Mouse (Mus musculus) telencephalon, adult 2 months (tissue): ENCODE data around the gene Rab25.

Source experiments
- DNase-seq: peaks from one replicate; pipeline ENCODE4 v3.0.0-alpha.2; 2011; ENCODE audit warnings: low read depth, low spot score

The Rab25 gene

DNA sequence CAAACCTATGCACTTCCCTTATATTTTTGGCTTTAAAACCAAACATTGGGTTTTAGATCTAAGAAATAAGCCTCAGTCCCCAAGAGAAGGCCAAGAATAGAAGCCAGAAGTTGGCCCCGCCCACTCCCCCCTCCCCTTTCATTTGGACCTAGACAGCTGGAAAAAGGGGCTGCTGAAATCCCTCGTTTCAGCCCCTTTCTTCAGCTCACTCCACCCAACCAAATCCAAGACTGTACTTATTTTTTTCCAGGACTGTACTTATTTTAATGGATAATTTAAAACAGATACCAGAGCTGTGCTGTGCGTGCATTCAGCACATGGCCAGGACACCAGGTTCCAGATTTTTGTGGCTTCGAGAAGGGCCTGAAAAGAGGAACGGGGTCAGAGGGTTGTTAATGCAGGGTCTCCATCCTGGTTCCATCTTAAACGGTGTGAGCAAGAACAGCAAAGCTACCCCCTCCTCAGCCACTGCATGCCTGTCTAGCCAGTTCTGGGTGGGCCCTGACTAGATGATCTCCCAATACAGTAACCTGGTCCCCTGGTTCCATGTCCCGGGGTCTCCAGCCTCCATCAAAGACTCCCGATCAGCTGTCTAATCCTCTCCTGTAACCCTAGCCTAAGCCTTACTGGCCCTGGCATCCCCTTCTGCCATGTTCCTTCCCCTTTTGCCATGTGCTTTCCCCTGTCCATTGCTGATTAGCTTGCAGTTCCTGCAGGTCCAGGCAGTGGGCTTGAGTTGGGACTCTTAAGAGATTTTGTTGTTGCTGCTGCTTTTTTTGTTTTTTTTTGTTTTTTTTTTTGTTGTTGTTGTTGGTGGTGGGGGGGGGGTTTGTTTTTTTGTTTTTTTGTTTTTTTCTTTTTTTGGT, 44.0 kb downstream of the Rab25 start:
- no peak for DNase-seq

DNA sequence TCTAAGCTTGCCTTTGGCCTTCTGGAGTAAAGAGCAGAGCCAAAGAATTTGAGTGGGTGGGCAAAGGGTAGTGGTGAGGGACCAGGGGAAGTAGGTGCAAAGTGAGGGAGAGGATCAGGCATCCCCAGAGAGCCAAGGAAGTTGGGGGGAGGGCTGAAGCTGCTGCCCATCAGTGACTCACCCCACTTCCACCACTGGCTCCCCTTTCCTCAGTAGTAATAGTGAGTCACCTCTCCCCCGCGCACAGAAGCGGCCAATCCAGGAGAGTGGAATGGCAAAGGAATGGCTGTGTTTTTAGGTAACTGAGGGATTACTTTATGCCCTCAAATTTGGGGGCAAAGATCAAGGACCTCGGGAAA, 44.6 kb downstream of the Rab25 start:
- DNase-seq, result no peak

DNA sequence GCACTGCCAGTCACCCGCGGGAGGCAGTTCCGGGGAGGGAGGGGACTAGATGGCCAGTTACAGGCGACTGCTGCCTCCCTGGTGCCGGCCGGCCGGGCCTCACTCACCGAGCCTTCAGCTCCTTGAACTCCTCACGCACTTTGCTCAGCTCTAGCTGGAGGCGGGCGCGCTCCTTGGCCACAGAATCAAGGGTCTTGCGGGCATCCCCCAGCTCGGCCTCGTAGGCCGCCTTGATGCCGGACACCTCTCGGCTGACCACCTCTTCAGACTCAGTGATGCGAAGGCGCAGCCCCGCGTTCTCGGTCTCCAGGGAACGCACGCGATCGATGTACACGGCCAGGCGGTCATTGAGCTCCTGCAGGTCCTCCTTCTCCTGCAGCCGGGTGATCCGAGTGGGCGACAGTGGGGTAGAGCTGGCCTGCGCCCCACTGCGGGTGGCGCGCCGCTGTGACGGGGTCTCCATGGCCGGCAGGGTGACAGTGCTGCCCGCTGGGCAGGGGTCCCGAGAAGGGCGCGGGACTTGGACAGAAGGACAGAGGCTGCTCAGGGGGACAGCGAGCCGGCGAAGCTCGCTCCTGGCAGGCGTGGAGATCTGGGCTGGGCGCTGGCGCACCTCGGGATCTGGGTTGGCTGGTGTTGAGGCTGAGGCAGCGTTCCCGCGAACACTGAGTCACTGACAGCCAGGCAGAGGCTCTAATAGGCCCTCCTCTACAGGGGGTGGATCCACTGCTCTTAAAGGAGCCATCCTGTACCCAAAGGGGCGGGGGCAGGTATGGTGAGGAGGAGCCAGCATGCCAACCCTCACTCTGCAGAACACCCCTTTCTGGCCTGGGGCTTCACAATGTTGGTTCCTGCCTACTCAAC, 45.2 kb downstream of the Rab25 start:
- peak; percentile 85 for DNase-seq

DNA sequence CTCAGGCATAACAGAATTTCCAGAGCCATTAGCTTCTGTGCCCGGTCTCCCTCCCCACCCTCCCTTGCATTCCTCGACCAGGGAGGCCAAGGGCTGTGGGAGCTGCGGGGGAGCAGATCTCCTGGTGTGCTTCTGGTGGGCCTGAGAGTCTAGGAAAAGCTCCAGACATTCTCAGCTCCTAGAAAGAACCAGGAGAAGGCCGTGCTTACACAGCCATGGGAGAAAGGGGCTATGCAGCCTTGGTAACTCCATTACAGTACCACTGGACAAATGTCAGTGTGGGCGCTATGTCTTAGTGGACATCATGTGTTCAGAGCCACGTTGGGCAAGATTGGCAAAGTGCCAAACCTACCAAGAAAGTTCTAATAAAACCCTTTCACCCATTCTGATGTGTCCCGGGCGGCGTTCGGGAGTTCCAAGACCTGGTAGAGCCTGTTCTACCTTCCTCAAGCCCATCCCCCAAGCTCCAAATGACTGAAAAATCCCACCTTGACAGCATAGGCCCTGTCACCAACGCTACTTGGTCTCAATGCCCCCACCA, 46.0 kb downstream of the Rab25 start:
- no peak for DNase-seq

DNA sequence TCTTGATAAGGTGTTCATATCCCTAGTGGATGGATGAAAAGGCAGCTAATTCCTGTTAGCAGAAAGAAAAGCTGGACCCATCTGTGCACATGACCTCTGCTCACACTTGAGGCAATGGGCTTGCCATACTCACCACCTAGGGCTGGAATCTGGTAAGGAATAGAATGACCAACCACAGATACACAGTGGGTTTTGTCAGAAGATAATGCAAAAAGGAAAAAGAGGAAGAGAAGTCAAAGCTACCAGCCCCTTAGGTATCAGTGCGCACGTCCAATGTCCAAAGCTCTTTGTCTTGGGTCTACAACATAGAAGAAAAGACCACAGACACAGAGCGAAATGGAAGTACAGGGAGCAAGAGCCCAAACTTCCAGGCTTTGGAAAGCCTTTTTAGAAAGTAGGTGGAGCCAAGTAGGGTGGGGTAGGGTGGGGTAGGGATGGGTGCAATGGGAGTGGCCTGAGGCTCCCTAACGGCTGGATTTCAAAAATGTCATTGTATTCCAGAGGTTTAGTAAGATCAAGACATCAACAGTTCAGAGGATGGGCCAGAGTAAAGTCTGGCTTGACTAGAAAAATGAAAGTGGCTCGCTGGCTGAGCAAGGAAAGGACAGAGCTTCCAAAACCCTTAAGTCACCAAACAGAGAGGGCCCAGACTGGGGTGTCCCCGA, 46.6 kb downstream of the Rab25 start:
- DNase-seq, result no peak

DNA sequence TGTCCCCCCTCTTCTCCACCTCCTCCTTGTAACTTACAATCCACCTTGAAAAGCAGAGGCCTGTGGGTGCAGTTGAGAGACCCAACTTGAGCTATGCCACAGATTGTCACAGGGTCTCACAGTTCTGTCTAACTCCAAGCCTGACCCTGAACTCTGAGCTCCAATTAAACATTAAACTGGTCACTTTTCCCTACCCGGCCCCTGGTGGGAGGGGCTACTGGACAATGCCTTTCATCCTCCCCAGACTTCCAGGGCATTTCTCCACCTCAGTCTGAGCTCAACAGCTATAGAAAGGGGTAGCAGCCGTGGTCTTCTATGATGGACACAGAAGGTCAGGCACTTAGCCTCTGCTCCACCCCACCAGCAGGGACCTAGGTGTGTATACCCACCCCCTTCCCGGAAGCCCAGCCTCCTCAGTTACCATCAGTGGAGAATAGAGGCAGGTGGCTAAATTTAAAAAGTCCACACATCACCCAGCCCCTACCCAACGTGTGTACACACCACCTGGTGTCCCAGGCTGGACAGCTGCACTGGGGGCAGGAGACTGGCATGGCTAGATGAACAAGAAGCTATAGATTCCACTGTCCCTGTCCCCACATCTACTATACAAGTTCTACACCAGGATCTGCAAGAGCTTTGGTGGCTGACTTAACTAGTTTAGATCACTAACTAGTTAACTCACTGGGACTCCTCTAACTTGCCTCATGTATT, 47.3 kb downstream of the Rab25 start:
- DNase-seq, result no peak

DNA sequence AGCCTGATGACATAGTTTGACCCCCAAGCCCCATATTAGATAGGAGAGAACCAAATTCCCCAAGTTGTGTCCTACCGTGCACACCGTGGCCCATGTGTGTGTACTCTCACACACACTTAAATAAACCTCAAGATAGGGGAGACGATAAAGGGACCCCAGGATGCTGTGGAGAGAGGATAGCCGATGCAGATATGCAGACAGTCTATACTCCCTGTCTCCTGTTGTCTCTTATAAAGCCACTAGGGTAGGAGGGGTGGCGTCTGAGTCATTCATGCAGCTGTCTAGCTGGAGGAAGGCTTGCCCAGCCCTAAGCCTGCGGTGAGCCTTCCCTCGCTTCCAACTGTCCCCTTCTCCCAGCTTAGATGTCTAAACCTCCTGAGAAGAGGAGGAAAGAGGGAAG, 48.0 kb downstream of the Rab25 start:
- DNase-seq, result no peak

DNA sequence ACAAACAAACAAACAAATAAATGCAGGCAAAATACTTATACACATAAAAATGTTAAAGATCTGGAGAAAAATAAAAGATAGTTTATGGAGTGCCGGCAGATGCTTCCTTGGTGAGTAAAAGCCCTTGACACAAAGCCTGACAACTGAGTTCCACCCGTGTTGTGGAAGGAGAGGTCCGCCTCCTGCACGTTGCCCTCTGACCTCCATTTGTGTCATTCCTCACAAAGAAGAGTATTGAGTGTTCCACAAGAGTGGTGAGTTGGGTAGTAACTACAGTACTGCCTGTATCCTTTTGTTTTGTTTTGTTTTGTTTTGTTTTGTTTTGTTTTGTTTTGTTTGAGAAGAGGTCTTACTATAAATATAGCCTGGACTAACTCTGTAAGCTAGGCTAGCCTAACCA, 48.5 kb downstream of the Rab25 start:
- DNase-seq, result no peak

DNA sequence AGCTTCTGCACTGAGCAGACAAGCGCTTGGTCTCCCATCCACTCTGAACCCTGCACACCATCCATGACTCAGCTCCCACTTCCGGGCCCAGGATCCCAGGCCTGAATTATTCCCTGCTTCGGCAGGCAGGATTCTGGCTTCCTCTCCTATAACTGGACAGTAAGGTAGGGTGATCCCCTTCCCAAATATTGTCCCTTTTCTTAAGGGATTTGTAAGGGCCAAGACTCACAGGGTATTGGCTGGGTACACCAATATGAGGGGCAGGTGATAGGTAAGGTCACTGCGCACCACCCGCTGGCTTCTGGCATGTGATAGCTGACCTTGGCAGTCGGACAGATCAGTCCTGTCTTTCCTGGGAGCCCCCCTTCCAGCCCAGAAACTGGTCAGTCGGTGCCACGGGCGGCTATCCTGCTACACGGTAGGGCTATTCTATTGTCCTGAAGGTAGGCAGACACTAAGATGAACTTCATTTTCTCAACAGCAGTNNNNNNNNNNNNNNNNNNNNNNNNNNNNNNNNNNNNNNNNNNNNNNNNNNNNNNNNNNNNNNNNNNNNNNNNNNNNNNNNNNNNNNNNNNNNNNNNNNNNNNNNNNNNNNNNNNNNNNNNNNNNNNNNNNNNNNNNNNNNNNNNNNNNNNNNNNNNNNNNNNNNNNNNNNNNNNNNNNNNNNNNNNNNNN, 52.2 kb downstream of the Rab25 start:
- no peak for DNase-seq

DNA sequence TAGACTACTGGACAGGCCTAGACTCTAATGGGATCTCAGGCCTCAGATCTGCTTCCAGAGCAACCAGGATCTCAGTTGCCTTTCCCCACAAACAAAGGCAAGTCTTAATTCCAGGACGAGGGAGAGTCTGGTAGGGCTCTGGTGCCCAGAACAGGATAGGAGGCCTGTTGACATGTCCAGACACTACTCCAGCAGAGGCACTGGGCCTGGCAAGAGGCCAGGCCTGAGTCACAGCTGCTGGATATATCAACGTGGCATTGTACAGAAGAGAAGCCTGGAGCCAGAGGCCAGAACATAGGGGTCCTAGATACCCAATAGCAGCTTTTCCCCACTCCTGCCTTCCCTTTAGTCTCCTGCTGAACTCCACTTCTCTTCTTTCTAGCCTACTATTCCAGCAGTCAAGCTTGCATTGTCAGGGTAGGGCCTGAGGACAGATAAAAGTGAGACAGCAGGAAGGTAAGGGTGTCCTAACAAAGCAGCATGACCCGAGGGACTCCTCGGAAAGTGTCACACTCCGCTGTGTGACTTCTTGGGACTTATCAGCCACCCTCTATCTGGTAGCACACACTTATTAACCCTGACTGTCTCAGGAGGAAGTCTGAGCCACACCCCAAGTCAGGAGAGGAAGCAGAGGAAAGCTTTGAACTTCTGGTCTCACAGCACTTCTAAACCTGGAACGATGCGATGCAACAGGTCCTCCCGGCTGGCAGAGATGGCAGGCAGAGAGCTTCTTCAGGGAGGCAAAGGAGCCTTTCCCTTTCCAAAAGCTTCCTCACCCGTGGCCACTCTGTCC, 53.1 kb downstream of the Rab25 start:
- no peak for DNase-seq

DNA sequence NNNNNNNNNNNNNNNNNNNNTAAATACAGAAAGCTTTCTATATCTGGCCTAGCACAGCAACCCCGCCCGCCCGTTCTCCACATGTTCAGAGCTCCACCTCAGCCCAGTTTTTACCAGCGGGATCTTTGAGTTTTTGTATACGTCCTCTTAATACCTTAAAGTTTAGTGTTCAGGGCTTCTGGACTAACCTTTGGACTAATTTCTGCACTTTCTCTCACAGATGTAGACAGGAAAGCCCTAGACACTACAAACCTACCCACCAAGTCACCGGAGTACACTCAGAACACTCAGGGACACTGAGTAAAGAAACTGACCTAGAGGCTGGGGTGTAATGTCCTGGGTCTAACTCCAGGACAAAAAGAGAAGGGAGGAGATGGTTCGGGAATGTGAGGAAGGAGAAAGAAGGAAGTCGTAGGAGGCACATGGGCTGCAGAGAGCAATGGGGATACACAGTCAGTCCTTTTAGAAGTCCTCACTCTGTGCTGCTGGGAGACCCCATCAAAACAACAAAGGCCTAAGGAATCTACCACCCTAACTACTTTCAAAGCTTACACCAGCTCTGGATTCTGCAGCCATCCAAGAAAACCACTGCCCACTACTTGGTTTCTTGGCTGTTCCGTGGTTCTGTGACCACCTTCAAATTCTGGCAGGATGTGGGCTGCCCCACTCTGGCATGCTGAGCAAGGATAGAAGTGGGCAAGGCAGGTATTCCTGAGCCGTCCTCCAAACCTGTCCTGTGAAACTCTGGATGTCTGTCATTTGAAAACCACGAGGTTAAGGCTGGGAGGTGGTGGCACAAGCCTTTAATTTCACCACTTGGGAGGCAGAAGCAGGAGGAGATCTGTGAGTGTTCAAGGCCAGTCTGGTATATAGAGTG, 54.2 kb downstream of the Rab25 start:
- DNase-seq, result no peak
